Mouse (Mus musculus) heart, postnatal 0 days (tissue): ENCODE data around the gene Alk.

Experiments used
- CTCF ChIP-seq: IDR thresholded peaks from 2 replicates; pipeline ENCODE4 v1.5.1; 2016; ENCODE audit warnings: antibody characterized with exemption, control low read depth, low read depth
- EP300 ChIP-seq: IDR thresholded peaks from 2 replicates; pipeline ENCODE4 v1.6.1; 2016; ENCODE audit warnings: antibody characterized with exemption, low read depth

DNA sequence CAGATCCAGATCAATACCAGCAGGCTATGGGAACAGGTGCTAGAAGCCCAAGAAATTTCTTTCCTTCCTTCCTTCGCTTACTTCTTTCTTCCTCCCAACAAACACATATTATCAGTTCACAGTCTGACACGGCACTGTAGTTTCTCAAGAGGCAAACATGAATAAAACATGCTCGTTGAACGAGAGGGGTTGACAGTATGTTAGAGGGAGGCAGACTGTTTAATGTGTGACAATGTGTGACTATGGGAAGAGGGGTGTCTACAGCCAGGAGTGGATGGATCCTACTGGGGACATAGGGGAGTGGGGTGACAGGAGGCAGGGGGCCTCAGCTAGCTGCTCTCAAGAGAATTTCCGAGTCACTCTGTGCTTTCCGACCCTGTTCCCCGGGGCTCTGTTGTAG is 573.8 kb downstream of the Alk start:
- TF ChIP-seq CTCF, result no peak
- TF ChIP-seq EP300, result no peak
